1 mouse cellular context compared by ENCODE assay signal in the genomic region with DNA sequence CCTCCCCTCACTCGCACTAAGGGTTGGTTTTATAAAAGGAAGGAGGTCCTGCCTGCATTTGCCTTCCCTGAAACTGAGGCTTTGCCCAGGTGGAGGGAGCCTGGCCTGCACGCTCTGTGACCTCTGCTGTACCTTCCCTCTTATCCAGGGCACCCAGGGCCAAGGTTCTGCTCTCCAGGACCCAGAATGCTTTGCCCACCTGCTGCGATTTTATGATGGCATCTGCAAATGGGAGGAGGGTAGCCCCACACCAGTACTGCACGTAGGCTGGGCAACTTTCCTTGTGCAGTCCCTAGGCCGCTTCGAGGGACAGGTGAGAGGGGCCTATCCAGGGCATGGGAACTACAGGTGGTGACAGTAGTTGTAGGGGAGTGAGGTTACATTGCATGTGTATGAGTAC.
TF ChIP-seq lines count a peak whose summit lies in the region.

No protein-coding gene starts in this region.

TF ChIP-seq in CH12.LX, 34 proteins besides CTCF, POLR2A, EP300 and RAD21:
- TF ChIP-seq MAX (IDR thresholded peaks at IDR 0.05; ENCODE audit: low read length): no peak
- TF ChIP-seq USF2 (conservative IDR thresholded peaks at IDR 0.05; ENCODE audit: low read depth, low read length): no peak
- no peak for TF ChIP-seq SIN3A (IDR thresholded peaks at IDR 0.05; ENCODE audit: low read length)
- TF ChIP-seq CHD2 (IDR thresholded peaks at IDR 0.05; ENCODE audit: low read length): no peak
- no peak for TF ChIP-seq NELFE (IDR thresholded peaks at IDR 0.05; ENCODE audit: low read depth, low read length)
- TF ChIP-seq USF1 (IDR thresholded peaks at IDR 0.05; ENCODE audit: low read depth, low read length): no peak
- TF ChIP-seq MEF2A (IDR thresholded peaks at IDR 0.05; ENCODE audit: borderline replicate concordance, low read depth, low read length): no peak
- TF ChIP-seq BHLHE40 (IDR thresholded peaks at IDR 0.05; ENCODE audit: low read depth, low read length): no peak
- TF ChIP-seq JUND (conservative IDR thresholded peaks at IDR 0.05; ENCODE audit: low read depth, low read length): no peak
- TF ChIP-seq PAX5 (IDR thresholded peaks at IDR 0.05; ENCODE audit: low read length): no peak
- TF ChIP-seq CHD1 (IDR thresholded peaks at IDR 0.05; ENCODE audit: low read depth, low read length): no peak
- no peak for TF ChIP-seq GABPA (IDR thresholded peaks at IDR 0.05; ENCODE audit: insufficient replicate concordance, low read depth, low read length)
- no peak for TF ChIP-seq ZKSCAN1 (IDR thresholded peaks at IDR 0.05; ENCODE audit: borderline replicate concordance, low read depth, low read length)
- TF ChIP-seq UBTF (IDR thresholded peaks at IDR 0.05; ENCODE audit: low read depth, low read length): no peak
- TF ChIP-seq MXI1 (IDR thresholded peaks at IDR 0.05; ENCODE audit: low read depth, low read length): no peak
- TF ChIP-seq TBP (conservative IDR thresholded peaks at IDR 0.05; ENCODE audit: low read depth, low read length): no peak
